Mouse (Mus musculus) stomach, postnatal 0 days (tissue): ENCODE measurements at regions not wholly inside any gene's neighbourhood (a gene's known extent, or its start where the extent isn't known, plus 50 kb on each side); places are given as distances from the start of the nearest gene placed in this dataset.
A peak's percentile ranks its signal among the peaks of the same experiment; 100 is the strongest.

Experiments used
- ATAC-seq: fragments of 200-750 bp; cut with Nextera tagmentation; 2 replicates; pipeline ENCODE4 v1.8.0; 2017; ENCODE audit not compliant: low FRiP score, low TSS enrichment
- DNase-seq: peaks from one replicate; pipeline ENCODE4 v3.0.0-alpha.2; 2016; ENCODE audit warnings: low spot score
- H3K27ac ChIP-seq: fragments of 300-500 bp; sonication (generic); replicated peaks from 2 replicates; pipeline ENCODE4 v1.5.1; 2014; ENCODE audit warnings: mild to moderate bottlenecking, control low read depth
- H3K27me3 ChIP-seq: fragments of 300-500 bp; sonication (generic); 2 replicates; pipeline ENCODE4 v1.6.1; 2014; ENCODE audit warnings: low read length; ENCODE audit not compliant: control insufficient read depth, insufficient read depth
- H3K36me3 ChIP-seq: fragments of 300-500 bp; sonication (generic); 2 replicates; pipeline ENCODE4 v1.6.1; 2014; ENCODE audit warnings: low read length, mixed read lengths; ENCODE audit not compliant: control insufficient read depth, insufficient read depth
- H3K4me1 ChIP-seq: fragments of 300-500 bp; sonication (generic); replicated peaks from 2 replicates; pipeline ENCODE4 v1.6.1; 2014; ENCODE audit warnings: antibody characterized with exemption; ENCODE audit not compliant: control insufficient read depth, insufficient read depth
- H3K4me2 ChIP-seq: fragments of 300-500 bp; sonication (generic); replicated peaks from 2 replicates; pipeline ENCODE4 v1.6.1; 2014; ENCODE audit warnings: low read depth, mild to moderate bottlenecking, control low read depth, moderate library complexity
- H3K4me3 ChIP-seq: fragments of 300-500 bp; sonication (generic); 2 replicates; pipeline ENCODE4 v1.5.1; 2014; ENCODE audit warnings: low read depth, low read length, control low read depth
- H3K9ac ChIP-seq: fragments of 300-500 bp; sonication (generic); 2 replicates; pipeline ENCODE4 v1.6.1; 2014; ENCODE audit warnings: mild to moderate bottlenecking, low read length, control low read depth, mixed read lengths
- H3K9me3 ChIP-seq: fragments of 300-500 bp; sonication (generic); 2 replicates; pipeline ENCODE4 v1.6.1; 2016; ENCODE audit warnings: low read length; ENCODE audit not compliant: control insufficient read depth
- CTCF ChIP-seq: IDR thresholded peaks from 2 replicates; pipeline ENCODE4 v1.5.1; 2016; ENCODE audit warnings: antibody characterized with exemption, low read depth, mild to moderate bottlenecking, moderate library complexity
- EP300 ChIP-seq: optimal IDR thresholded peaks from 2 replicates; pipeline ENCODE3; 2016; ENCODE audit warnings: antibody characterized with exemption
- WGBS: fragments of 180-500 bp; shearing (Covaris S2); extraction: QIAGEN DNeasy Blood & Tissue Kit; methylation state at CpG from one replicate; pipeline ENCODE4 v1.1.7; 2014; 5-methylcytosine and 5-hydroxymethylcytosine counted together

- Histone ChIP-seq H3K36me3 (no peaks in the 10 kb centered on the region), H3K4me2 (no peak overlapping the region), H3K27me3 (no peaks in the 10 kb centered on the region), H3K27ac (no peak overlapping the region), H3K4me1 (no peaks in the 10 kb centered on the region), H3K9me3 (no peaks in the 10 kb centered on the region), H3K4me3 (no peak overlapping the region), H3K9ac (no peak overlapping the region)
- 74% methylated on average over 8 of the region's 8 CpGs for WGBS
- no peak for TF ChIP-seq EP300
- TF ChIP-seq CTCF: peak; percentile 39; the same call in 1 of the 2 replicates
- DNase-seq: no peak
- no peak for ATAC-seq
Observed at GRCm38 (mm10) chr10:91734691-91735090, 553.6 kb upstream of the Tmpo start.

GRCm38 (mm10) chr10:91732007-91732589, 551.0 kb upstream of the Tmpo start:
- no peak overlapping the region for H3K4me3 ChIP-seq
- TF ChIP-seq CTCF (no peak), EP300 (no peak)
- no peak overlapping the region for H3K27ac ChIP-seq
- H3K9ac ChIP-seq: no peak overlapping the region
- no peaks in the 10 kb centered on the region for H3K27me3 ChIP-seq
- no peak overlapping the region for H3K4me2 ChIP-seq
- 37% methylated on average over 9 of the region's 9 CpGs for WGBS
- H3K4me1 ChIP-seq: no peaks in the 10 kb centered on the region
- ATAC-seq (no peak), DNase-seq (no peak)
- H3K9me3 ChIP-seq: no peaks in the 10 kb centered on the region
- no peaks in the 10 kb centered on the region for H3K36me3 ChIP-seq

DNA sequence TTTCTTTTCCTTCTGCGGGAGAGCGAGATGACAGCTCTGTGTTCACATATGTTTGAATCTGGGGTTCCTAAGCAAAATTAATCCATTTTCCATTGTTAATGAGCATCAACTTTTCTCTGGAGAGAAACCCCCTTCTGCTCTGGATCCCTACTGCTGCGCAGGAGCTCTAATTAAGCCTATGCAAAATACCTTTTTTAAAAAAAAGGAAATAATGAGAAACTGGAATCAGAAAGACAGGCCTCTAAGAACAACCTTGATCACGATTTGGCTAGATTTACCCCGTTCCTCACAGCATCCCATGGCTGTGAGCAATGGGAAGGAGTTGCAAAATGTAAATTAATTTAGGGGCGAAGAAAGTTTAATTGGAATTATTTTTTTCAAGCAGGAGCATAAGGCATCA, 548.9 kb upstream of the Tmpo start:
- H3K4me2 ChIP-seq: no peak overlapping the region
- no peaks in the 10 kb centered on the region for H3K27me3 ChIP-seq
- H3K9me3 ChIP-seq: no peaks in the 10 kb centered on the region
- TF ChIP-seq CTCF (no peak), EP300 (no peak)
- WGBS: 89% methylated on average over 6 of the region's 6 CpGs
- no peak overlapping the region for H3K9ac ChIP-seq
- no peak overlapping the region for H3K4me3 ChIP-seq
- DNase-seq (no peak), ATAC-seq (no peak)
- H3K4me1 ChIP-seq: no peaks in the 10 kb centered on the region
- no peak overlapping the region for H3K27ac ChIP-seq
- no peaks in the 10 kb centered on the region for H3K36me3 ChIP-seq

- TF ChIP-seq CTCF (no peak), EP300 (no peak)
- H3K27ac ChIP-seq: no peak overlapping the region
- WGBS: 74% methylated on average over 9 of the region's 9 CpGs
- no peaks in the 10 kb centered on the region for H3K9me3 ChIP-seq
- H3K27me3 ChIP-seq: no peaks in the 10 kb centered on the region
- no peaks in the 10 kb centered on the region for H3K36me3 ChIP-seq
- H3K9ac ChIP-seq: no peak overlapping the region
- H3K4me3 ChIP-seq: no peak overlapping the region
- H3K4me2 ChIP-seq: no peak overlapping the region
- DNase-seq (no peak), ATAC-seq (no peak)
- no peaks in the 10 kb centered on the region for H3K4me1 ChIP-seq
Observed at GRCm38 (mm10) chr10:91719561-91720371, 538.7 kb upstream of the Tmpo start.

DNA sequence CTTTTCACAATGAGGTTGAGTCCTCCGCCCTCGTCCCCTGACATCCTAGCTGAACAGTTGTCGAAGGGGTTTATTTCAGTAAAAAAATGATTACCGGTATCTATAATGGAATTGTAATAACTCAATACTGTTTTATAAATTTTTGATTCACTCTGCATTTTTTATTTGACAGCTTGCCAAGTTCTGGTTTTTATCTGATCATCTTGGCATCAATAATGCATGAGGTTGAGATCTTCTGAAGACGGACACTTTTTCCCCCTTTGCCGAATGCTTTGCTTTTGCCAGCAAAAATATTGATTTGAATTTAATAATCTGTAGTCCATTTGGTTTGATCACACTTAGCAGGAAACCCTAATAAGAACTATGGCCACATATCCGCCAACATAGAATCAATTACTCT, 535.5 kb upstream of the Tmpo start:
- DNase-seq (no peak), ATAC-seq (no peak)
- H3K9me3 ChIP-seq: no peaks in the 10 kb centered on the region
- no peak overlapping the region for H3K4me3 ChIP-seq
- no peak overlapping the region for H3K4me2 ChIP-seq
- TF ChIP-seq EP300: no peak
- no peak for TF ChIP-seq CTCF
- no peaks in the 10 kb centered on the region for H3K4me1 ChIP-seq
- H3K27me3 ChIP-seq: no peaks in the 10 kb centered on the region
- H3K27ac ChIP-seq: no peak overlapping the region
- H3K36me3 ChIP-seq: no peaks in the 10 kb centered on the region
- 87% methylated on average over 7 of the region's 7 CpGs for WGBS
- H3K9ac ChIP-seq: no peak overlapping the region

- no peak for ATAC-seq
- H3K27ac ChIP-seq: no peak overlapping the region
- DNase-seq: no peak
- H3K36me3 ChIP-seq: no peaks in the 10 kb centered on the region
- H3K4me3 ChIP-seq: no peak overlapping the region
- no peak overlapping the region for H3K4me2 ChIP-seq
- TF ChIP-seq CTCF: no peak
- no peak for TF ChIP-seq EP300
- no peaks in the 10 kb centered on the region for H3K27me3 ChIP-seq
- WGBS: 85% methylated on average over 3 of the region's 3 CpGs
- no peak overlapping the region for H3K9ac ChIP-seq
- no peaks in the 10 kb centered on the region for H3K4me1 ChIP-seq
- no peaks in the 10 kb centered on the region for H3K9me3 ChIP-seq
Observed at GRCm38 (mm10) chr10:91714648-91715047, 533.5 kb upstream of the Tmpo start.
